Mouse (Mus musculus) liver, embryonic 12.5 days (tissue): Measurements from ENCODE around the gene Vwa5b2. TPM values are rescaled to one million over a fixed set of nuclear protein-coding genes. Genes with fewer than 3 reads are reported as not detected.

ENCODE experiments used
- ATAC-seq: fragments of 200-750 bp; cut with Nextera tagmentation; 2 replicates; pipeline ENCODE4 v1.8.0; 2017; ENCODE audit warnings: moderate number of reproducible peaks, mild to moderate bottlenecking, moderate library complexity
- H3K27ac ChIP-seq: fragments of 300-500 bp; sonication (generic); 2 replicates; pipeline ENCODE4 v1.5.1; 2016; ENCODE audit warnings: mild to moderate bottlenecking
- H3K27me3 ChIP-seq: fragments of 300-500 bp; sonication (generic); replicated peaks from 2 replicates; pipeline ENCODE4 v1.6.1; 2016; ENCODE audit warnings: mild to moderate bottlenecking, moderate library complexity
- H3K36me3 ChIP-seq: fragments of 300-500 bp; sonication (generic); 2 replicates; pipeline ENCODE4 v1.6.1; 2016; ENCODE audit warnings: mild to moderate bottlenecking, moderate library complexity
- H3K4me1 ChIP-seq: fragments of 300-500 bp; sonication (generic); 2 replicates; pipeline ENCODE4 v1.6.1; 2016
- H3K4me2 ChIP-seq: fragments of 300-500 bp; sonication (generic); 2 replicates; pipeline ENCODE4 v1.6.1; 2016; ENCODE audit warnings: mild to moderate bottlenecking, moderate library complexity
- H3K4me3 ChIP-seq: fragments of 300-500 bp; sonication (generic); 2 replicates; pipeline ENCODE4 v1.5.1; 2016; ENCODE audit warnings: mild to moderate bottlenecking, moderate library complexity
- H3K9ac ChIP-seq: fragments of 300-500 bp; sonication (generic); 2 replicates; pipeline ENCODE4 v1.6.1; 2016; ENCODE audit warnings: mild to moderate bottlenecking, moderate library complexity
- H3K9me3 ChIP-seq: fragments of 300-500 bp; sonication (generic); replicated peaks from 2 replicates; pipeline ENCODE4 v1.6.1; 2016; ENCODE audit warnings: mild to moderate bottlenecking, moderate library complexity
- WGBS: fragments of 180-500 bp; shearing (Covaris S2); methylation state at CpG from one replicate; pipeline ENCODE4 v1.1.7; 2016; ENCODE audit not compliant: insufficient replicate concordance; 5-methylcytosine and 5-hydroxymethylcytosine counted together
- polyA plus RNA-seq: library from polyadenylated mRNA; unstranded; fragments of >200 nt; fragmentation: Nextera tagmentation; extraction: Ambion mirVana; gene quantifications from 2 replicates; pipeline ENCODE4 v1.2.1, GENCODE M21; 2016

The Vwa5b2 gene
- polyA plus RNA-seq, 1 experiment from 2014 or later: 0.30 TPM

- Histone ChIP-seq H3K27me3 (peaks cover 71% of the 10 kb centered on the region), H3K27ac (no peak overlapping the region)
Measured at GRCm38 (mm10) chr16:20619541-20620398, 30.5 kb downstream of the Vwa5b2 start.

DNA sequence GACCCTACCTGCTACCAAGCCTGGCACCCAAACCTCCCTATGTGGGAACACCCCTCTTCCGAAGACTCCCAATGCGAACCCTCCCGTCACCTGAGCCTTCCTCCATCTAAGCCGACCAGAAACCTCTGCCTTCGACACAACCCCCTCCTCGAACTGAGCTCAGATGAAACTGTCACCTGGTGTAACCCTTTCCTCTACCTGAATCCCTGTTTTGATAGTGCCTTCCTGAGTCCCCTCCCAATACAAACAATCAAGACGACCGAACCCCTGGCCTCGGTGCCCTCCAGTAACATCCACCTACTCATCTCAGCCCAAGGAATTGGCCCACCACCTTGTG, 31.1 kb downstream of the Vwa5b2 start:
- Histone ChIP-seq H3K9ac (no peak overlapping the region), H3K27me3 (peaks cover 76% of the 10 kb centered on the region), H3K4me2 (peak overlapping the region; percentile 99), H3K4me3 (peak overlapping the region; percentile 69), H3K9me3 (no peaks in the 10 kb centered on the region), H3K4me1 (peaks cover 36% of the 10 kb centered on the region), H3K36me3 (peaks cover 5% of the 10 kb centered on the region; the same call in 1 of the 2 replicates), H3K27ac (no peak overlapping the region)
- WGBS: under 1% methylated on average over 9 of the region's 9 CpGs
- ATAC-seq: no peak; the same call in 1 of the 2 replicates

More at GRCm38 (mm10) chr16:20619541-20620398, 30.5 kb downstream of the Vwa5b2 start:
- ATAC-seq: peak; percentile 22; the same call in 1 of the 2 replicates
- Histone ChIP-seq H3K4me3 (peak overlapping the region; percentile 69), H3K9me3 (no peaks in the 10 kb centered on the region), H3K4me1 (peaks cover 36% of the 10 kb centered on the region), H3K4me2 (peak overlapping the region; percentile 99), H3K9ac (no peak overlapping the region), H3K36me3 (peaks cover 5% of the 10 kb centered on the region; the same call in 1 of the 2 replicates)
- 5% methylated on average over 79 of the region's 83 CpGs for WGBS

DNA sequence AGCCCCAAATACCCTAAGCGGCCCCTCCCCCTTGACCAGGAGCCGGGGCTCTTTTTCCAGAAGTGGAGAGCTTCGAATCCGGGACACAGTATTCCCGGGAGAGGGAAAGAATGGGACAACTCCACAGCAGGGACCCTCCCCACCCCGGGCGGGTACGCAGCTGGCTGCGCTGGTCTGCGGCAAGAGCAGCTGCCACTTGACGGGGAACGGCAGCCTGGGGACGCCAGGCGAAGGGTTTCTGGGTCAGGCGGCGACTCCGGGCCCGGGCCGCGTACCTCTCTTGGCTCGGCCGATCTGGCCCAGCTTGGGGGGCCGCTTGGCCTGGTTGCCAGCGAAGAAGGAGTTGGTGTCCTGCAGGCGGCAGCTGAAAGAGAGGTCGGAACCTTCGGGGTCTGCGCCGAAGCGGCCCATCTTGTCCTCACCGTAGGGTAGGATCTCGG, 31.5 kb downstream of the Vwa5b2 start:
- Histone ChIP-seq H3K27ac (no peak overlapping the region), H3K9ac (peak overlapping the region; percentile 63), H3K9me3 (no peaks in the 10 kb centered on the region), H3K4me3 (peak overlapping the region; percentile 69), H3K4me1 (peaks cover 36% of the 10 kb centered on the region), H3K27me3 (peaks cover 80% of the 10 kb centered on the region), H3K36me3 (peaks cover 5% of the 10 kb centered on the region; the same call in 1 of the 2 replicates), H3K4me2 (peak overlapping the region; percentile 99)
- peak; percentile 4; the same call in 1 of the 2 replicates for ATAC-seq
- under 1% methylated on average over 32 of the region's 32 CpGs for WGBS

DNA sequence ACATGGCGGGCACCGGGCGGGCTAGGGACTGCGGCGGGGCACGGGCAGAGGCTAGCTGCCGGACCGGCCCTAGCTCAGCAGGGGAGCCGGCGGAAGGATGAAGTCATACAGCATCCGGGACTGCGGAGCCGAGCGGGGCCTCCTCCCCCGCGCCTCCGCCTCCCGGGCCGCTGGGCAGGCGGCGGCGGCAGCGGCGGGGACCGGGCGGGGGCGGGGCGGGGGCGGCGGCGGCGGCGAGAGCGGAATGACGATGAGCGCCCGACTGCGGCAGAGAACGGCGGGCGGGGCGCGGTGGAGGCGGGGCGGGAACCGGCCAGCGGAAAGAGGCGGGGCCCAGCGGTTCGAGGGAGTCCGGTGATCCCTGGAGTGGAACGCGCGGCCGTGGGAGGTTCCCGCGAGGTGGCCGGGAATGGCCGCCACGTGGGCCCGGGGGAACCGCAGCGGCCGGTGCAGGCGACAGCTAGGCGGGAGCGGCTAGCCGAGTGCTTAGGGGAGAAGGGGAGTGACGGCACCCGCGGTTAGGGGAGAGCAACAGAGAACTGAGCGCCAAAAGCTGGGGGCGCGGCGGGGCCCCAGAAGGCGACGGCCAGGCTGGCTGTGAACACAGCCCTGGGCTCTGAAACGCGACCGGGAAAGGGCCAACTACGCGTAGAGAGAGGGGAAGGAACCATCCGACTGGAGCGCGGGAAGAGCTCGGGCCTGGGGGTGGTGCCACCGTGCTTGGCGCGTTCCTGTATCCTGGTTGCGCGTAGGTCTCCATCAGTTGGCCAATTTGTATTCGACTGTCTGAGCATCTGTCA, 32.1 kb downstream of the Vwa5b2 start, which contains the start of gene Camk2n2:
Camk2n2 (minus strand) TSS at position 97 of the 800 bp plus-strand sequence.
- 0 out of 2 replicates have a peak, but pooled peaks cover 5% of the 10 kb centered on the region for H3K36me3 ChIP-seq
- peaks cover 36% of the 10 kb centered on the region for H3K4me1 ChIP-seq
- H3K27ac ChIP-seq: peak within 1 kb of the TSS; percentile 39; the same call in 1 of the 2 replicates
- peak; percentile 71 for ATAC-seq
- peaks cover 83% of the 10 kb centered on the region for H3K27me3 ChIP-seq
- peak within 1 kb of the TSS; percentile 63 for H3K9ac ChIP-seq
- peak within 1 kb of the TSS; percentile 69 for H3K4me3 ChIP-seq
- H3K4me2 ChIP-seq: peak within 1 kb of the TSS; percentile 99
- H3K9me3 ChIP-seq: no peaks in the 10 kb centered on the region
- 1% methylated on average over 88 of the region's 92 CpGs for WGBS

- ATAC-seq: peak; percentile 41
- Histone ChIP-seq H3K4me3 (peak overlapping the region; percentile 69), H3K4me2 (peak overlapping the region; percentile 99), H3K27ac (peak overlapping the region; percentile 39; the same call in 1 of the 2 replicates), H3K9ac (peak overlapping the region; percentile 63), H3K36me3 (0 out of 2 replicates have a peak, but pooled peaks cover 5% of the 10 kb centered on the region), H3K27me3 (peaks cover 90% of the 10 kb centered on the region), H3K4me1 (peaks cover 36% of the 10 kb centered on the region), H3K9me3 (no peaks in the 10 kb centered on the region)
- under 1% methylated on average over 36 of the region's 37 CpGs for WGBS
Measured at GRCm38 (mm10) chr16:20621991-20622685, 32.9 kb downstream of the Vwa5b2 start.

DNA sequence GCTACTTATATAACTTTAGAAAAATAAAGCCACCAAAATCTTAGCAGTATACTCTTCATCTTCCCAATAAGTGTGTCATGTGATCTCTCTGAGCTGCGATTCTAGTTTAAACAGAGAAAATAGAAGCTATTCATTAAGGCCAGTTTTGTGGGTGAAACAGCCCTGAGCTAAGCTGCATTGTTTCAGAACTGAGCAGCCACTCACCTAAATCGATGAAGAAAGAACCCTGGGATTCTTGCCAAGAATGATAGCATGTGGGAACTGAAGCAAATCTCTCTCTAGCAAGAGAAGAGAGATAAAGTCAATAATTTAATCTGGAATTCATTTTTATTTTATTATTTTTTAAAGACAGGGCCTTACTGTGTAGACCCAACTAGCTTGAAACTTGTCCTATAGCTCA, 33.9 kb downstream of the Vwa5b2 start:
- no peak for ATAC-seq
- Histone ChIP-seq H3K9me3 (no peaks in the 10 kb centered on the region), H3K4me2 (no peak overlapping the region), H3K27ac (no peak overlapping the region), H3K36me3 (no peaks in the 10 kb centered on the region), H3K27me3 (peaks cover 89% of the 10 kb centered on the region), H3K4me3 (no peak overlapping the region), H3K4me1 (peaks cover 36% of the 10 kb centered on the region), H3K9ac (no peak overlapping the region)
- WGBS: 65% methylated on average over 2 of the region's 2 CpGs

DNA sequence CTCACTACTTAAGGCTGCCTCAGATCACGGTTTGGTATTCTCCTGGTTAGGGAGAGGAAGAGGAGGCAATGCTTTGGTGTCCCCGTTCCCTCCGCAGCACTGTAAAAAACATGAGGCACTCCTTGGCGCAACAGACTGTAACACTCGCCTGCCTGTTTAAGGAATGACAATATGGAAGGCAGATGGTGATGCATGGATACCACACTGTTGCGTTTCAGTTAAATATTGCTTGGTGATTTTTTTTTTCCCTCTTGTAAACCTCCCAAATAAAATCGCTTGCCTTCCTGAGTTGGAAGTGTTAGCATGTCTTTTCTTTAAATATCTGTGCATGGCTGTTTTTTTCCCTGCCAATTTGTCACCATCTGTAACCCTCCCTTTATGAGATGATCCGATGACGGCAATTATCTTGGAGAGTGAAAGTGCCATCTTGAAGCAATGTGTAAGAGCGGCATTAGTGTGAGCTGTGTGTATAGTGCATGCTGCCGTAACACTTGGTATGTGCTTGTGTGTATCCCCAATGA, 39.7 kb downstream of the Vwa5b2 start:
- 64% methylated on average over 11 of the region's 11 CpGs for WGBS
- no peak overlapping the region for H3K4me2 ChIP-seq

GRCm38 (mm10) chr16:20629731-20630634, 40.7 kb downstream of the Vwa5b2 start, which contains the start of gene Ece2:
TSS of gene Ece2 (plus strand) at chr16:20629828.
- no peaks in the 10 kb centered on the region for H3K9me3 ChIP-seq
- peak within 1 kb of the TSS; percentile 75 for H3K4me2 ChIP-seq
- peak within 1 kb of the TSS; percentile 49 for H3K4me3 ChIP-seq
- H3K9ac ChIP-seq: peak within 1 kb of the TSS; percentile 36
- WGBS: 12% methylated on average over 54 of the region's 54 CpGs
- no peaks in the 10 kb centered on the region for H3K36me3 ChIP-seq
- H3K4me1 ChIP-seq: peaks cover 7% of the 10 kb centered on the region; the same call in 1 of the 2 replicates
- no peak for ATAC-seq
- H3K27ac ChIP-seq: no peak within 1 kb of the TSS
- H3K27me3 ChIP-seq: peaks cover 74% of the 10 kb centered on the region

More for the DNA sequence above, 39.7 kb downstream of the Vwa5b2 start:
- Histone ChIP-seq H3K36me3 (no peaks in the 10 kb centered on the region), H3K4me3 (no peak overlapping the region), H3K9me3 (no peaks in the 10 kb centered on the region), H3K27me3 (peaks cover 80% of the 10 kb centered on the region), H3K4me1 (peaks cover 7% of the 10 kb centered on the region; the same call in 1 of the 2 replicates), H3K27ac (no peak overlapping the region), H3K9ac (no peak overlapping the region)
- no peak for ATAC-seq

- Histone ChIP-seq H3K4me2 (no peak overlapping the region), H3K4me1 (no peaks in the 10 kb centered on the region), H3K9me3 (no peaks in the 10 kb centered on the region), H3K4me3 (no peak overlapping the region), H3K9ac (no peak overlapping the region), H3K36me3 (no peaks in the 10 kb centered on the region), H3K27me3 (peaks cover 27% of the 10 kb centered on the region), H3K27ac (no peak overlapping the region)
- no peak for ATAC-seq
- 55% methylated on average over 8 of the region's 8 CpGs for WGBS
Measured at GRCm38 (mm10) chr16:20637410-20637809, 48.1 kb downstream of the Vwa5b2 start.

GRCm38 (mm10) chr16:20638367-20638766, 49.1 kb downstream of the Vwa5b2 start:
- Histone ChIP-seq H3K36me3 (no peaks in the 10 kb centered on the region), H3K27me3 (peaks cover 26% of the 10 kb centered on the region), H3K9me3 (no peaks in the 10 kb centered on the region), H3K4me2 (no peak overlapping the region), H3K4me3 (no peak overlapping the region), H3K4me1 (no peaks in the 10 kb centered on the region), H3K27ac (no peak overlapping the region), H3K9ac (no peak overlapping the region)
- ATAC-seq: no peak
- WGBS: 73% methylated on average over 8 of the region's 8 CpGs
